Mouse (Mus musculus) limb, embryonic 13.5 days (tissue): ENCODE results near the gene Fap. TPM values are rescaled to one million over a fixed set of nuclear protein-coding genes. Genes with fewer than 3 reads are reported as not detected.
A peak's percentile ranks its signal among the peaks of the same experiment; 100 is the strongest.

Experiments used
- ATAC-seq: fragments of 200-750 bp; cut with Nextera tagmentation; 2 replicates; pipeline ENCODE4 v1.8.0; 2017; ENCODE audit warnings: low read depth, moderate number of reproducible peaks, moderate TSS enrichment; ENCODE audit not compliant: low FRiP score
- H3K27ac ChIP-seq: fragments of 300-500 bp; sonication (generic); 2 replicates; pipeline ENCODE4 v1.5.1; 2015; ENCODE audit warnings: inconsistent platforms, mild to moderate bottlenecking, moderate library complexity
- H3K27me3 ChIP-seq: fragments of 300-500 bp; sonication (generic); 2 replicates; pipeline ENCODE4 v1.6.1; 2015; ENCODE audit warnings: mild to moderate bottlenecking, inconsistent platforms
- H3K36me3 ChIP-seq: fragments of 300-500 bp; sonication (generic); 2 replicates; pipeline ENCODE4 v1.6.1; 2015; ENCODE audit warnings: inconsistent platforms, mild to moderate bottlenecking, moderate library complexity
- H3K4me1 ChIP-seq: fragments of 300-500 bp; sonication (generic); 2 replicates; pipeline ENCODE4 v1.6.1; 2015; ENCODE audit warnings: inconsistent platforms
- H3K4me2 ChIP-seq: fragments of 300-500 bp; sonication (generic); replicated peaks from 2 replicates; pipeline ENCODE4 v1.6.1; 2015; ENCODE audit warnings: inconsistent platforms, mild to moderate bottlenecking, moderate library complexity
- H3K4me3 ChIP-seq: fragments of 300-500 bp; sonication (generic); 2 replicates; pipeline ENCODE4 v1.5.1; 2015; ENCODE audit warnings: moderate library complexity, mild to moderate bottlenecking, inconsistent platforms
- H3K9ac ChIP-seq: fragments of 300-500 bp; sonication (generic); 2 replicates; pipeline ENCODE4 v1.6.1; 2015; ENCODE audit warnings: mild to moderate bottlenecking, inconsistent platforms
- H3K9me3 ChIP-seq: fragments of 300-500 bp; sonication (generic); 2 replicates; pipeline ENCODE4 v1.6.1; 2016; ENCODE audit warnings: inconsistent platforms
- WGBS: fragments of 180-500 bp; shearing (Covaris S2); methylation state at CpG from one replicate; pipeline ENCODE4 v1.1.7; 2015; 5-methylcytosine and 5-hydroxymethylcytosine counted together
- polyA plus RNA-seq: library from polyadenylated mRNA; unstranded; fragments of >200 nt; fragmentation: Nextera tagmentation; extraction: Ambion mirVana; gene quantifications from 2 replicates; pipeline ENCODE4 v1.2.1, GENCODE M21; 2015

Fap gene
- 9.7 and 11.5 TPM in 2 replicates for polyA plus RNA-seq

- Histone ChIP-seq H3K9ac (peak within 1 kb of the TSS; percentile 43), H3K27ac (peak within 1 kb of the TSS; percentile 79), H3K4me2 (peak within 1 kb of the TSS; percentile 56), H3K4me1 (peaks cover 16% of the 10 kb centered on the region), H3K4me3 (peak within 1 kb of the TSS; percentile 33), H3K9me3 (no peaks in the 10 kb centered on the region), H3K36me3 (no peaks in the 10 kb centered on the region), H3K27me3 (no peaks in the 10 kb centered on the region)
- WGBS, result 19% methylated on average over 12 of the region's 12 CpGs
- peak; percentile 93 for ATAC-seq
Measured at GRCm38 (mm10) chr2:62573753-62574159, at the start of gene Fap. Fap (minus strand) TSS chr2:62574075.

- H3K9me3 ChIP-seq, result no peaks in the 10 kb centered on the region
- ATAC-seq, result no peak
- 60% methylated on average over 8 of the region's 8 CpGs for WGBS
Measured at GRCm38 (mm10) chr2:62623024-62623441, 49.2 kb upstream of the Fap start.

GRCm38 (mm10) chr2:62619679-62620078 is 45.8 kb upstream of the Fap start:
- H3K36me3 ChIP-seq, result no peaks in the 10 kb centered on the region
- H3K4me1 ChIP-seq, result no peaks in the 10 kb centered on the region
- no peak for ATAC-seq
- no peak overlapping the region for H3K27ac ChIP-seq
- H3K27me3 ChIP-seq, result no peaks in the 10 kb centered on the region
- H3K4me2 ChIP-seq, result no peak overlapping the region
- H3K4me3 ChIP-seq, result no peak overlapping the region
- 45% methylated on average over 2 of the region's 2 CpGs for WGBS
- no peaks in the 10 kb centered on the region for H3K9me3 ChIP-seq
- no peak overlapping the region for H3K9ac ChIP-seq

More at GRCm38 (mm10) chr2:62623024-62623441, 49.2 kb upstream of the Fap start:
- H3K4me3 ChIP-seq, result no peak overlapping the region
- no peak overlapping the region for H3K9ac ChIP-seq
- no peak overlapping the region for H3K4me2 ChIP-seq
- no peaks in the 10 kb centered on the region for H3K36me3 ChIP-seq
- no peaks in the 10 kb centered on the region for H3K27me3 ChIP-seq
- no peaks in the 10 kb centered on the region for H3K4me1 ChIP-seq
- no peak overlapping the region for H3K27ac ChIP-seq

GRCm38 (mm10) chr2:62618934-62619341 is 45.1 kb upstream of the Fap start:
- H3K4me3 ChIP-seq, result no peak overlapping the region
- H3K36me3 ChIP-seq, result no peaks in the 10 kb centered on the region
- no peak overlapping the region for H3K4me2 ChIP-seq
- H3K27ac ChIP-seq, result no peak overlapping the region
- no peaks in the 10 kb centered on the region for H3K4me1 ChIP-seq
- H3K27me3 ChIP-seq, result no peaks in the 10 kb centered on the region
- no peak overlapping the region for H3K9ac ChIP-seq
- no peaks in the 10 kb centered on the region for H3K9me3 ChIP-seq
- WGBS, result 75% methylated on average over 7 of the region's 7 CpGs
- ATAC-seq, result no peak

GRCm38 (mm10) chr2:62613133-62613532 is 39.3 kb upstream of the Fap start:
- 91% methylated on average over 4 of the region's 4 CpGs for WGBS

GRCm38 (mm10) chr2:62606205-62606604 is 32.3 kb upstream of the Fap start:
- no peaks in the 10 kb centered on the region for H3K9me3 ChIP-seq
- no peaks in the 10 kb centered on the region for H3K36me3 ChIP-seq
- H3K27me3 ChIP-seq, result no peaks in the 10 kb centered on the region
- H3K4me1 ChIP-seq, result no peaks in the 10 kb centered on the region
- WGBS, result 90% methylated on average over 16 of the region's 16 CpGs
- no peak overlapping the region for H3K4me3 ChIP-seq
- H3K27ac ChIP-seq, result no peak overlapping the region
- H3K4me2 ChIP-seq, result no peak overlapping the region
- ATAC-seq, result no peak
- H3K9ac ChIP-seq, result no peak overlapping the region

More at GRCm38 (mm10) chr2:62613133-62613532, 39.3 kb upstream of the Fap start:
- Histone ChIP-seq H3K9ac (no peak overlapping the region), H3K4me1 (no peaks in the 10 kb centered on the region), H3K4me2 (no peak overlapping the region), H3K27ac (no peak overlapping the region), H3K4me3 (no peak overlapping the region), H3K9me3 (no peaks in the 10 kb centered on the region), H3K36me3 (no peaks in the 10 kb centered on the region), H3K27me3 (no peaks in the 10 kb centered on the region)
- no peak for ATAC-seq

GRCm38 (mm10) chr2:62603530-62603929 is 29.7 kb upstream of the Fap start:
- Histone ChIP-seq H3K27ac (no peak overlapping the region), H3K9ac (no peak overlapping the region), H3K27me3 (no peaks in the 10 kb centered on the region), H3K9me3 (no peaks in the 10 kb centered on the region), H3K4me3 (no peak overlapping the region), H3K4me2 (no peak overlapping the region), H3K36me3 (no peaks in the 10 kb centered on the region), H3K4me1 (no peaks in the 10 kb centered on the region)
- WGBS, result 82% methylated on average over 5 of the region's 5 CpGs
- ATAC-seq, result no peak

GRCm38 (mm10) chr2:62596586-62596985 is 22.7 kb upstream of the Fap start:
- Histone ChIP-seq H3K9me3 (no peaks in the 10 kb centered on the region), H3K4me2 (no peak overlapping the region), H3K27ac (no peak overlapping the region), H3K4me3 (no peak overlapping the region), H3K27me3 (no peaks in the 10 kb centered on the region), H3K9ac (no peak overlapping the region), H3K36me3 (no peaks in the 10 kb centered on the region), H3K4me1 (no peaks in the 10 kb centered on the region)
- 86% methylated on average over 5 of the region's 5 CpGs for WGBS
- ATAC-seq, result no peak

GRCm38 (mm10) chr2:62594491-62594890 is 20.6 kb upstream of the Fap start:
- H3K36me3 ChIP-seq, result no peaks in the 10 kb centered on the region
- 79% methylated on average over 2 of the region's 2 CpGs for WGBS
- no peaks in the 10 kb centered on the region for H3K9me3 ChIP-seq
- H3K27ac ChIP-seq, result no peak overlapping the region
- H3K27me3 ChIP-seq, result no peaks in the 10 kb centered on the region
- no peaks in the 10 kb centered on the region for H3K4me1 ChIP-seq
- no peak for ATAC-seq
- no peak overlapping the region for H3K4me3 ChIP-seq
- no peak overlapping the region for H3K9ac ChIP-seq
- H3K4me2 ChIP-seq, result no peak overlapping the region

GRCm38 (mm10) chr2:62591555-62591954 is 17.7 kb upstream of the Fap start:
- H3K9ac ChIP-seq, result no peak overlapping the region
- H3K9me3 ChIP-seq, result no peaks in the 10 kb centered on the region
- ATAC-seq, result no peak
- H3K4me2 ChIP-seq, result no peak overlapping the region
- H3K4me3 ChIP-seq, result no peak overlapping the region
- 75% methylated on average over 3 of the region's 3 CpGs for WGBS
- H3K27me3 ChIP-seq, result no peaks in the 10 kb centered on the region
- H3K4me1 ChIP-seq, result no peaks in the 10 kb centered on the region
- no peaks in the 10 kb centered on the region for H3K36me3 ChIP-seq
- H3K27ac ChIP-seq, result no peak overlapping the region

GRCm38 (mm10) chr2:62589333-62589732 is 15.5 kb upstream of the Fap start:
- 33% methylated on average over 4 of the region's 4 CpGs for WGBS
- Histone ChIP-seq H3K4me3 (no peak overlapping the region), H3K4me1 (no peaks in the 10 kb centered on the region), H3K9ac (no peak overlapping the region), H3K27me3 (no peaks in the 10 kb centered on the region), H3K9me3 (no peaks in the 10 kb centered on the region), H3K4me2 (no peak overlapping the region), H3K36me3 (no peaks in the 10 kb centered on the region), H3K27ac (no peak overlapping the region)
- no peak for ATAC-seq

- no peaks in the 10 kb centered on the region for H3K36me3 ChIP-seq
- no peak for ATAC-seq
- H3K9ac ChIP-seq, result no peak overlapping the region
- no peak overlapping the region for H3K4me2 ChIP-seq
- no peak overlapping the region for H3K27ac ChIP-seq
- no peaks in the 10 kb centered on the region for H3K27me3 ChIP-seq
- WGBS, result 84% methylated on average over 5 of the region's 5 CpGs
- H3K9me3 ChIP-seq, result no peaks in the 10 kb centered on the region
- H3K4me3 ChIP-seq, result no peak overlapping the region
- H3K4me1 ChIP-seq, result no peaks in the 10 kb centered on the region
Measured at GRCm38 (mm10) chr2:62585769-62586168, 11.9 kb upstream of the Fap start.

GRCm38 (mm10) chr2:62574962-62575361 is 1.1 kb upstream of the Fap start:
- ATAC-seq, result no peak
- H3K27me3 ChIP-seq, result no peaks in the 10 kb centered on the region
- H3K9ac ChIP-seq, result no peak overlapping the region
- no peak overlapping the region for H3K4me3 ChIP-seq
- H3K4me1 ChIP-seq, result peaks cover 16% of the 10 kb centered on the region
- peak overlapping the region; percentile 18; the same call in 1 of the 2 replicates for H3K27ac ChIP-seq
- no peaks in the 10 kb centered on the region for H3K36me3 ChIP-seq
- H3K4me2 ChIP-seq, result no peak overlapping the region
- 68% methylated on average over 3 of the region's 3 CpGs for WGBS
- H3K9me3 ChIP-seq, result no peaks in the 10 kb centered on the region
